Mouse (Mus musculus) gastrocnemius, postnatal 10 days (tissue): ENCODE measurements around the gene 1600012H06Rik. TPM values are rescaled to one million over a fixed set of nuclear protein-coding genes. Genes with fewer than 3 reads are reported as not detected.

Experiments used
- total RNA-seq, 2 experiments: library from RNA; stranded (reverse); gene quantifications; 2 replicates each; pipeline ENCODE4 v1.2.3; 2021

Gene 1600012H06Rik
- total RNA-seq, 2 experiments from 2014 or later, result 18.4 to 19.9 TPM

Other genes with a start within 250 kb of the 1600012H06Rik start
- 10 to 100 TPM; 66.4 to 84.2 TPM for gene Thbs2, start 248.9 kb upstream of the 1600012H06Rik start, total RNA-seq
- 1 to 10 TPM in 1 of 2 experiments, under 1 TPM in 1; 0.85 to 1.7 TPM for gene Wdr27, start within 50 bp of the 1600012H06Rik start, total RNA-seq
- gene Phf10, start 18.1 kb downstream of the 1600012H06Rik start, total RNA-seq, result 10 to 100 TPM; 62.7 to 71.4 TPM
- 1 to 10 TPM; 2.1 to 4.9 TPM for gene 9030025P20Rik, start 35.3 kb downstream of the 1600012H06Rik start, total RNA-seq
- 1 to 10 TPM in 1 of 2 experiments, not detected in 1; 1.0 TPM for gene Gm3417, start 35.6 kb downstream of the 1600012H06Rik start, total RNA-seq
- gene Gm3435, start 67.0 kb downstream of the 1600012H06Rik start, total RNA-seq, result 1 to 10 TPM; 1.1 to 2.2 TPM
- 10 to 100 TPM; 24.7 to 41.4 TPM for gene Ermard, start 98.0 kb downstream of the 1600012H06Rik start, total RNA-seq
- gene Tcte3, start 98.3 kb downstream of the 1600012H06Rik start, total RNA-seq, result 1 to 10 TPM in 1 of 2 experiments, not detected in 1; 1.5 TPM
- gene Gm3448, start 98.4 kb downstream of the 1600012H06Rik start, total RNA-seq, result 1 to 10 TPM; 1.0 to 1.5 TPM